Mouse (Mus musculus) brain, embryonic 14.5 days (tissue): ENCODE measurements around the gene Trio.

ENCODE experiments used
- CTCF ChIP-seq: fragments of 200-500 bp; IDR thresholded peaks from 2 replicates; pipeline ENCODE4 v1.5.1; 2012; ENCODE audit warnings: inconsistent platforms, mild to moderate bottlenecking, moderate library complexity, borderline replicate concordance; ENCODE audit not compliant: insufficient read depth, insufficient read length; ENCODE audit errors: extremely low read depth
- POLR2A ChIP-seq: fragments of 200-500 bp; IDR thresholded peaks from 2 replicates; pipeline ENCODE4 v1.6.1; 2012; ENCODE audit warnings: mild to moderate bottlenecking, inconsistent platforms, borderline replicate concordance; ENCODE audit not compliant: poor library complexity, insufficient read depth, insufficient read length, severe bottlenecking; ENCODE audit errors: extremely low read depth

- TF ChIP-seq CTCF, result no peak
- no peak for TF ChIP-seq POLR2A
Observed at GRCm38 (mm10) chr15:27882898-27883297, 142.8 kb downstream of the Trio start.
